Mouse (Mus musculus): ENCODE measurements at regions not wholly inside any gene's neighbourhood (a gene's known extent, or its start where the extent isn't known, plus 50 kb on each side); places are given as distances from the start of the nearest gene placed in this dataset.

DNA sequence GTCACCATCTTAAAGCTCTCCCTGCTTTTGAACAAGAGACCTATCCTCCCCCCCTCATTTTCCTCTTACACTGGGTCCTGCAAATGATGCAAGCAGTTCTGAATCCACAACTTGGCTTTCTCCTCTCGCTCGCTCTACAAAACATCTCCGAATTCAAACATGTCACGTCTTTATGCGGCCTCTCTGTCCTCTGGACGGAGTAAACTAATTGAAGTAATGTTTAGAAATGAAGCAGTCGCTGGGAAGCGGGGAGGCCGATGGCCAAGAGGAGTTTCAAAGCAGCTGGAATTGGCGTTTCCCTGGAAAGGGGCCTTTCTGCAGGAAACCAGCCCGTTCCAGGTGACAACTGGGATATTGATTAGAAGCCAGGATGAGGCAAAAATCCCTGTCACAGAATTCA lies 446.8 kb downstream of the Ate1 start:
- TF ChIP-seq CTCF (IDR thresholded peaks at IDR 0.05) (no peak), POLR2A (IDR thresholded peaks at IDR 0.05; ENCODE audit: insufficient read depth, low read depth, low read length) (no peak), EP300 (IDR thresholded peaks at IDR 0.05; ENCODE audit: insufficient read depth, low read depth, low read length) (no peak)

Measured in heart, adult 2 months (tissue).